Mouse (Mus musculus) urinary bladder, postnatal 10 days (tissue): ENCODE measurements around the gene Speer4f1.
"Not testable (repeated sequence)": the region's sequence is repeated elsewhere in the genome, so short reads cannot be mapped to it uniquely, and the experiment has no call there.

ENCODE experiments used
- DNase-seq: peaks from one replicate; pipeline ENCODE4 v3.0.0; 2022; ENCODE audit warnings: low spot score

Speer4f1 gene

DNA sequence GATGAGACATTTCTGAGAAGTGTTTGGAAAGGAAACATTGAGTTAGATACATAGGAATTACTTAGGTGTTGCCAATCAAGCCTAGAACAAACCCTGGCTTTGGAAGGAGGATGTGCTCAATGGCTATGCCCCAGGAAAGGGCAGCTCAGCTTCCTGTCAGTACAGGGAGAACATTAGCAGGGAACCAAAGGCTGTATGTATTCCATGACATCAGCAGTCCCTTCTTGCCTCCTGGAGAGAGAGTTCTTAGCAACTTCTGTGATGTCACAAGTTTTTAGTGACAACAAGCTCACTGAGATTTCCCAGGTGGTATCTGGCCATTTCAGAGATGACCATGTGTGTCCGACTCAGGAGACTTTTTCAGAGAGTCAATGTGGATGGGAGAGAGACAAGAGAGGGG lies at the start of gene Speer4f1:
Gene Speer4f1, plus strand, starts transcription at position 301 of the 400 bp plus-strand sequence.
- DNase-seq, result not testable (repeated sequence)

DNA sequence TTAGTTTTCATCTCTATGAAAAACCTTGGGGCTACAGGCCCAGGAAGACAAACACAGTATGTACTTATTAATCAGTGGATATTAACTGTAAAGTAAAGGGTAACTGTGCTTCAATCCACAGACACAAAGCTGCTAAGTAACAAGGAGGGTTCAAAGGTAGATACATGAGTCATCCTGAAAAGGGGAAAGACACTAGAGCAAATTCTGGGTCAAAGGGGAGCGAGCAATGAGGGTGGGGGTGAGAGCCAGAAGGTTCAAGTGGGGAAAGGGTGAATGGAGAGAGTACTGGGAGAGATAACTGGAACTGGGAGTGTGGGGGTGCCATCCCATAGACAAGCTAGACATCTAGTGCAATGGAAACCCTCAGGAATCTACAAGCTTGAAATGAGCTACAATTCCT lies 49.0 kb upstream of the Speer4f1 start:
- DNase-seq, result no peak

DNA sequence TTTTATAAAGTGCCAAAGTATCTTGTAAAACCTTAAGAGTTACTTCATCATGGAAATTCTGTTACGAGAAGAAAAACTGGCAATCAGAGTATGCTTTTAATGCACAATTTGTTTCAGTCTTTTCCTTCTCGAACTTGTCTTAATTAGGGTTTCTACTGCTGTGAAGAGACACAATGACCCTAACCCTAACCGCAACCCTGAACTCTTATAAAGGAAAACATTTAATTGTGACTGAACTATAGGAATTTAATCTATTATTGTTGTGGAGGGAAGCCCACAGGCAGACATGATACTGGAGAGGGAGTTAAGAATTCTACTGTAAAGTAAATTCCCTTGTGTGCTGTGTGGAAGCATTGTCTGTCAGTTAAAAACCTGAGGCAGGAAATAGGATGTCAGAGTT lies 41.2 kb upstream of the Speer4f1 start:
- no peak for DNase-seq

DNA sequence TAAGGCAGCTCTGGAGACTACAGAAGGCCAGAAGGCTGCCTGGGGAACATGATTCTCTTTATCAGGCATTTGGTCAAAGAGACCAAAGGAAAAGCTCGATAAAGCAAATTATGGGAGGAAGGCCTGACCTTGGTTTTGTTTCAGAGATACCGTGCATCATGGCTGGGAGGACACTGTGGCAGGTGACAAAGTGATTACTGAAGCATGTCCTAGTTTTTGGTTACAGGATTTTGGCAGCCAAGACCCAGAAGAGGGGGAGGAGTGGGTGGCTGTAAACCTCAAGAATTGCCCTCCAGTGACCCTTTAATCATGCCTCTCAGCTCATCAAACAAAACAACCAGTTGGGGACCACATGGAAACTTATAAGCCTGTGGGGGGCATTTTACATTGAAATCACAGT lies 39.7 kb upstream of the Speer4f1 start:
- no peak for DNase-seq

DNA sequence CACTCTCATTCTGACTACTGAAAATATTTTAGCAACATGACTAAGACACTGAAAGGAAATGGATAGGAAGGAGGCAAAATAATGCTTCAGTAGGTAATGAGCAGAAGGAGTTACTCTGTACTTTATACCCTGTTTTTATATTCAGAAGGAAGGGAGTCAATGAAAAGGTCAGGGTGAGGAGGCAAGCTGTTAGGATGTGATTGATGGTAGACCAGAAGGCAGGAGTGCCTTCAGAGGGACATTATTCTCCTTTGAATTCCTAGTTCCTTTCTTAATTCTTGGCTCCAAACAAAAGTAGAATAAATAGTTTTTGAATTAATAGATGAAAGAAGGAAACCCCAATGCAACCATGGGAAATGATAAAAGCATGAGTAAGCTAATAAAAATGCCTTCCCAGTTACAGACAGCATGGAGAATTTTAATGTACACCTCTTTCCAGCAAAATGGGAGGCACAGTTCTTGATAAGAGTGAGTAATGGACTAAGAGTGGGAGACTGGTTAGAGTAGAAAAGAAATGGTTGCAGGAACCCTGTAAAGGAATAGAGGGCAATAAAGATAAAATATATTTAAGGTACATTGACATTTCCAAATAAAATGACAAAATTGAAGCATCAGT lies 36.3 kb upstream of the Speer4f1 start:
- DNase-seq, result no peak

DNA sequence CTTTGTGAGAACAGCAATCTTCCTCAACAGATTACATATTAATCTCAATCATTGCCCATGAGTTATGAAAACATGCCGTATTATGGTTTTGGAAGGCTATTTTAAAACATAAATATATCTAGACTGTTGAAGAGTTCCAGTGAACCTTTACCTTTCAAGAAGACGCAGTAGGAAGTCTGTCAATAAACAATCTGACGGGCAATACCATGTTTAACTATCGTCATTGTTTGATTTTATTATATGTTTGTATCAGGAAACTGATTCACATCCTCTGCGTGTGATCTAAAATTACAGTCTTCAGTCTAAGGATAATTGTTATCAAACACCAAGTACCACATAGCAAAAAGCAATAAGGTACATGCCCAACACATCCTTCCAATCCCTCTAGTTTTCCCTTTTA lies 21.8 kb upstream of the Speer4f1 start:
- no peak for DNase-seq

DNA sequence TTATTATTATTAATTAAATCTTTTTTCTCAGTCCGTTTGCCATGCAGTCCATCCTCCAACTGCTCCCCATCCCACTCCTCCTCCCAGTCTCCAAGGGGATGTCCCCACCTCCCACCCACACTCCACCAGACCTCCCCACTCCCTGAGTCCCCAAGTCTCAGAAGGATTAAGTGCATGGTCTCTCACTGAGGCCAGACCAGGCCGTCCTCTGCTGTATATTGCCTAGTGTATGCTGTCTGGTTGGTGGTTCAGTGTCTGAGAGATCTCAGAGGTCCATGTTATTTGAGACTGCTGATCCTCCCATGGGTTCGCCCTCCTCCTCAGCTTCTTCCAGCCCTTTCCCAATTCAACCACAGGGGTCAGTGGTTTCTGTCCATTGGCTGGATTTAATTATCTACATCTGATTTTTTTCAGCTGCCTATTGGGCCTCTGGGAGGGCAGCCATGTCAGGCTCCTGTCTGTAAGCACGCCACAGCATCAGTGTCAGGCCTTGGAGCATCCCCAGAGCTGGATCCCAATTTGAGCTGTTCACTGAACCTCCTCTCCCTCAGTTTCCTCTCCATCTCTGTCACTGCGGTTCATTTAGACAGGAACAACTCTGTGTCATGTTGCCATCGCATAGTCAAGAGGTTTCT lies 20.8 kb upstream of the Speer4f1 start:
- no peak for DNase-seq

DNA sequence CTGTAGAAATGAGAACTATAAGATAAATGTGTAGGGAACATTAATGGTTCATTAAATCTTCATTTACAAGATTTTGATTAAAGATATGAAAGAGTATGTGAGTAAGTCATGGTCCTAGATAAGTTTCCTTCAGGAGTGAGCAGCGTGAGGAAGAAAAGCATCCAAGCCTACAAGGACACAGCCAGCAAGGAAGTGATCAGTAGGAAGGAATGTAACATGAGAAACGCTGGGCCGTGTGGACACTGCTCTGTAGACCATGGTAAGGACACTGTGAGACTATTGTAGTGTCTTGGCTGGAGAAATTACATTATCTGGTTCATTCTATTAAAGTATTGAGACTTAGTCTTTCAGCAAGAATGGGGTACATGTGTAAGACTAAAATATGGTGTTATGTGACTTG lies 19.2 kb upstream of the Speer4f1 start:
- DNase-seq, result no peak

DNA sequence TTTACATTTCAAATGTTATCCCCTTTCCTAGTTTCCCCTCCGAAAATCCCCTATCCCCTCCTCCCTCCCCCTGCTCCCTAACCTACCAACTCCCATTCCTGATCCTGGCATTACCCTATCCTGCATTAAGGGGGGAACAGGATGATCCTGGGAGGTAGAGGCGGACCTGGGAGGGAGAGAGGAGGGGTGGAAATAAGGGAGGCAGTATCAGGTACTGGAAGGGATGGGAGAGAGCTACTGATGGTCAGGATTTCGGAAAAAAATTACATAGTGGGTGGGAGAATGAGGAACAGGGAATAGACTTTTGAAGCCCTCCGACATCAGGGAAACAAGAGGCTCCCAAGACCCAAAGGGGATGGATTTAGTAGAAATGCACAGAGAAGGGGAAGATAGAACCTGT lies 7.8 kb upstream of the Speer4f1 start:
- DNase-seq, result not testable (repeated sequence)

DNA sequence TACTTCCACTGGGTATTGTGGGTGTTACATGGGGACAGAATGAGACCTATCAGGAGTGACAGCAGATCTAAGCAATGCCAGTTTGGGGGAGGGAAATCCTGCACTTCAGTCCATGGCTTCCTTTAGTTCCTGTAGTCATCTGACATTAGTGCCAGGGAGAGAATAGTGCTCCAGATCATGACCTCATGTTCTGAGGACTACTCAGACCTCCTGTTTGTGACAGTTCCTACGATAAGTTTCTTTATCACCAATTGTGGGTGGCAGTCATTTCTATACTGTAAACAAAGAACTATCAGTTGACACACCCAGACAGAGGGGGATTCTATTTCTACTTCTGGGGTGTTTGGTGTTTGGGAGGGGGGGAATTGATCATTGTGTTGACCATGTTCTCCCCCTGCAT lies 578 bp downstream of the Speer4f1 start:
- no peak for DNase-seq

DNA sequence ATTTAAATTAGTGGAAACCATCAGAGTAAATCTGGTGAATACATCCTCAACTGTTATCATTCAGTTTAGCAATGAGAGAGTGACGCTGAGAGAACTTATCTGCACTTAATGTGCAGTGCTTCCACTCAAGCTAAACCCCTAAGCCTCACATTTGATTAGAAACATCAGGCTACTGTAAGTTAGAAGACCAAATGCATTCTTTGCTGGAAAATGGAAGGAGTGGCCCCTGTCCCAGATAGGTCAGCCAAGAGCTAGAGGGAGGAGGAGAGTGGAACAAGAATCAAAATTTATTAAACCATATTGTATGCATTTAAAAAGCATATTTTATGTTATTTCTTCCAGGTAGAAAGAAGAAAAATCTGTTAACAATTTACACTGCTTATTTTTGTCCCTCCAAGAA lies 14.0 kb downstream of the Speer4f1 start:
- DNase-seq, result no peak

DNA sequence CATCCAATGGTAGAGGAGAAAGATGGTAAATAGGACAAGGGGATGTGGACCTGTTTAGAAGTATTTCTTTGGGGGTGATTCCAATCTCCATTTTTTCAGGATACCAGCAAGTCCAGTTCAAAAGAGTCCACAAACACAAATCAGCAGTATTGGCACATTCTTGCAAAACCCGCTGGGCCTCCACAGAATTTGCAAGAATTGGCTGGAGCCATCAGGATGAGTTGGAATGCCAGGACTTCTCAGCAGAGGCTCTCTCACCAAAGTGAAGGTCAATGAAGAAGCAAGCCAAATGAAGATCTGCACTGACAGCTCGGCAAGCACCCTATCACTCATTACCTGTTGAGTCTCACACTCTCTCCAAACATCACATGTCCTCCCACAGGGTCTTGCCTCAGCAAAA lies 19.7 kb downstream of the Speer4f1 start:
- DNase-seq, result no peak

DNA sequence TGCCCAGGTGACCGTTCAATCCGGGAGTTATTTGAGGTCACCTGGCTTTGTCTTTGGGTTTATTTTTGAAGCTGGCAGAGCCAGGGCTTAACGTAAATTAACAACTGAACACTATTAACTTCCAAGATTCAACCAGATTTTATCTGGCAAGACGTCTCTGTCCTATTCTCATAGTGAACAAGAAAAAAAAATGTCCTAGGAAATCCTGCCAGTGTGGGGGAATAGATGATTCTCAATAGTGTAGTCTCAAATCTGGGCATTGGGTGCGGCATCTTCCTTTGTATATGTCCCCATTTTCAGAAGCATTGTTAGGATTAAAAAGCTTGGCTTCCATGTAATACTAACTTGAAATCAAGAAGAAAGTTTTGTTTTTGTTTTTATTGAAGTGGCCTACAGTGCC lies 20.8 kb downstream of the Speer4f1 start:
- no peak for DNase-seq

DNA sequence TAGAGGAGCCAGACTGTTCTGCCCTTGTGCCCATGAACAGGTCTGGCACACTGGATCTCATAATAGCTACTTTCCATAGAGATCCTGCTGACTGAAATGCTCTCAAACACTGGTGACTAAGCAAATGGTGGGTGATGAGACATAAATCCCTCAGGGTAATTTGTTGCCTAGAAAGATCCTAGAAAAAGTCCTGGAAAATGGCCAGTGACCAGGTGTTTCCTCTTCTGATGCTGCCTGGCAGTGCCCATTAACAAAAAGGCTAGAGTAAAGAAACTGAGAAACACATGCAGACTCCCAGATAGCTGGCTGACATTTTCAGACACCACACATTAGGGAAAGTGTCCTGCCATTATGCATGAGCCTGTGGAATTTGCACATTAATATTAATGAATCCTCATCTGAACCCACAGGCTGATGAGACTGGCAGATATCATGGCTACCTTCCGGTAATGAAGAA lies 24.0 kb downstream of the Speer4f1 start:
- no peak for DNase-seq

DNA sequence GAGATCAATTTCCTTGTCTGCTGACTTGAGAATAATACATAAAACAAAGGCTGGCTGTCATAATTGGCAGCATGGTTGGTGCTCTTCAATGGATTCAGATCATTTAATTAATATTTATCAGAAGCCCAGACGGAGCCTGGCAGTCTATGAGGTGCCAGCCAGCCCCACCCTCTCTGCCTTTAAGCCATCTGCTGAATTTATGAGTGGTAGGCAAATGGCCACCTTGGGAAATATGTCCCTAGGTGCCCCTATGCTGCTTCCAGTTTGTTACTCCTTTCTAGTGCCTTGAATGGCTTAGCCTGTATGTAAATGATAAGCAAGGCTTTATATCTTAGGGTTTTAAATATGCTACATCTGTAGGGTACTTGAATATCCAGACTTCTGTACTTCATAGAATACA lies 25.0 kb downstream of the Speer4f1 start:
- no peak for DNase-seq

DNA sequence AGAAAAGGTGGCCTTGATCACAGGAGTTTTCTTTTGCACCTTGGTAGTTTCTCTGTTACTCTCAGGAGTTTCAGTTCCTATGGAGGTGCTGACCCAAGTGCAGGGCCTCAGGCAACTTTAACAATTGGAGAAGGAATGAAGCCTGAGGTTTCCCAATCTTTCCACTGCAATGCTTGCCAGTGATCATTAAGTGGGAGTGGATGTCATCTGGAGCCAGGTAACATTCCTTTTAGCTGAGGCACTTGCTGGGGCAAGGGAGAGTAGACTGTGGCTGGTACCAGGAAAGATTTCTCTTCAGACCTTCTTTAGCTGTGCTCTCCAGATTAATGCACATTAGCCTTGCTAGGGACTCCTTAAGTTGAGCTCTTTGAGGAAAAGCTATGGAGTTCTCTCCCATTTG lies 29.6 kb downstream of the Speer4f1 start:
- DNase-seq, result no peak

DNA sequence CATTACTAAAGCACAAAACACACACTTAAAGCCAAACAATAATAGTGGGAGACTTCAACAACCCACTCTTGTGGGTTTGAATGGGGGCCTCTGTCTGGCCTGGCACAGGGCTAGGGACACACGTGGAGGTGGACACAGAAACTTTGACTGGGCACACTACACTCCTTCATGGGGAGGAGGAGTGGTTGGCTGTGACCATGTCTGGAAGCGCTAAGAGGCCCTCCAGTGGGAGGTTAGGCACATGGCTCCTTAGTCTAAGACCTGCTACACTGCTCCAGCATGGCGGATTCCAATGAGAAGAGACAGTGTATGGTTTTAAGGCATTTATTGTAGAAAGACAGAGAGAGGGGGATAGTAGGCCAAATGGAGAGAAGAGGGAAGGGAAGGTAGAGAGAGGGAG lies 32.1 kb downstream of the Speer4f1 start:
- no peak for DNase-seq
